Mouse (Mus musculus): Measurements from ENCODE around the gene Shld1.

DNA sequence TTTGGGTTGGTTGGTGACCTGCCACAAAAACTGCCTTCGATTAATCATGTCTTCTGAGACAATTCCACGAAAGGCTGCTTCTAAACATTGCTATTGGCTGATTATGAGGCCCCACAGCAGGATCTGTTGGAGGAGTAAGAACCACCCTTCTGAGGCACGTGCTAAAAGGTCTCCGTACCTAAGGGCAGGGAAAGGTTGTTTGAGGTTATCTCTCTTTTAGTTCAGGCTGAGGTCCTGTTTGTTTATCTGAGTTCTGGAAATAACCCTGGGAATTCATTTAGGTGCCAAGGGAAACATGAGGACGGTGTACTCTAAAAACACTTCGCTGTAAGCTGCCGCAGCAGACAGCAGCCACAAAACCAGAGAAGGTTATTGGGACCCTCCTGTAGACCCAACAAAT lies 47.4 kb upstream of the Shld1 start:
- no peak for TF ChIP-seq CTCF (IDR thresholded peaks at IDR 0.05; ENCODE audit: borderline replicate concordance, insufficient read depth, low read depth, low read length)
- no peak for TF ChIP-seq POLR2A (IDR thresholded peaks at IDR 0.05; ENCODE audit: borderline replicate concordance, insufficient read depth, low read length)

All from cerebellum, adult 2 months (tissue).